Mouse (Mus musculus) thymus, postnatal 25 days (tissue): ENCODE measurements at regions not wholly inside any gene's neighbourhood (a gene's known extent, or its start where the extent isn't known, plus 50 kb on each side); places are given as distances from the start of the nearest gene placed in this dataset.

ENCODE experiments used
- DNase-seq: peaks from one replicate; pipeline ENCODE4 v3.0.0; 2022

DNA sequence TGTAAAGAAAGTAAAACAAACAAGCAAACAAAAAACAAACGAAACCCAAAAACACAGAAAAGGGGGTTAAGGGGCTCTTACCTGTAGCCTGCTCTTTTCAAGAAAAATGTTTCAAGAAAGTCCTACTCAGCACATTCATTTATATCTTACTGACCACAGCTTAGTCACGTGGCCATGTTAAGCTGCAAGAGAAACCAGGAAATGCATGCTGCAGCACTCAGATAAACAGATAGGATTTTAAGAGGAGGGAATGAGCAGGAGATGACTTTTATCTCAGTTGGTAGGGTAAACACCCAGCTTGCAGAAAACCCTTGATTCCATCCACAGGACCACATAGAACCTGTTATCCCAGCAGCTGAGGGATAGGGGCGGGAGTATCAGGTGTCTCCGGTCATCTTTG, 62.9 kb upstream of the Sfmbt2 start:
- DNase-seq, result no peak

- no peak for DNase-seq
Measured at GRCm38 (mm10) chr2:10309656-10310055, 60.7 kb upstream of the Sfmbt2 start.

- no peak for DNase-seq
Measured at GRCm38 (mm10) chr2:10311719-10312118, 58.6 kb upstream of the Sfmbt2 start.

GRCm38 (mm10) chr2:10312398-10312797, 57.9 kb upstream of the Sfmbt2 start:
- no peak for DNase-seq

DNA sequence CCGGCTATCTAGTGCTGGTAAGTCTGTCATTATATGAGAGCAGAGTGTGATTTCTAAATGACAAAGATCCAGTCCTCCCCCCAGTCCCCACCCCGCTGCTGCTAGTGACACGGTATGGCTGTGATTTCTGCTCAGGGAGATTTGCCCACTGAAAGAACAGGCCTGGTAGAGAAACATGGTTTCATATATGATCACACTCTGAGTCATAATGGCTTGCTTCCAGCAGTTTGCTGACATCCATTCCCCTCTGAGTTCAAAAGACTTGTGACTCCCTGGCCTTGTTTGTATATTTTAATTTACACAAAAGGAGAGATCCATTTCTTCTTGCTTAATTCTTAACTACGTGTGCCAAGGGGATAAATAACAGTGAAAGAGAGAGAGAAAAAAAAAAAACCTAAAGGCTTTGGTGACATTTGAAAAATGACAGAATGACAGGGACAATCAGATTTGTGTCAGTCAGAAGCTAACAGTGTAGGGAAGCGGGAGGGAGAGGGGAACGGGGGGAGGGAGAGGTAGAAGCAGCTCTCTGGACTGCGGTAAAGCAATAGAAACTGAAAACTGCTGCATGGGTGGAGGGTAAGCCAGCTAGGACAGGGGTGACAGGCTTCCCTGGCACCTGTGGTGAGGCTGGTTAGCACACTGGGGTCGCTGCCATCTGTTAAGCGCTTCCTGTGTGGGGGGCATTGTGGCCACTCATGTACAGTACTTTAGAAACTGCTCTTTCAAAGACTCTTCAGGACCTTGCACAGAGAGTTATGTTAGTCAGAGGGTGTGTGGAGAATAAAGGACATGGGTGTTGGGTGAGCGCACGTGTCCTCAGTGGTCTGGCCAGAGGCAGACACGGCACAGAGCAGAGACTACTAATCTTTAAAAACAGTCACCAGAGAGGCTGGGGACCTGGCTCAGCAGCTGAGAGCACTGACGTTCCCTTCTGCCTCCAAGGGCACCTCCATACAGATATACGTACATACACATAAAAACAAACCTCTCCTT, 55.8 kb upstream of the Sfmbt2 start:
- DNase-seq, result peak; percentile 45

DNA sequence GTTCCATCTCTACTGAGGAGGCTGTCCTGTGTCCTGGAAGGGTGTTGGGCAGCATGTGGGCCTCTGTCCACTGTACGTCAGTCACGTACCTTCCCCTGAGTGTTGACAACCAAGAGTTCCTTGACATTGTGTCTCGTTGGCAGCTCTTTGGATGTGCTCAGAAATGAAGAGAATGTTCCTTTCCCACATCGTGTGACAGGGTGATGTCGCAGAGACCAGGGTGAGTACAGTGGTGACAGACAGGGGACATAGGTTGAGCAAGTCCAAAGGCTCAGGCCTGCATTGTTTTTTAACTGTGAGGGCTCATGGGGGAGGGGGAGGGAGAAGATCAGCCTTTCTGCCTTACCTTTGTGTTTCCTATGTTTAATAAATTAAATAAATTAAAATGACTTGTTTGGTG, 54.0 kb upstream of the Sfmbt2 start:
- DNase-seq, result no peak

- DNase-seq, result no peak
Measured at GRCm38 (mm10) chr2:10318166-10318768, 52.0 kb upstream of the Sfmbt2 start.
